Mouse (Mus musculus) A20 (cell line): ENCODE measurements around the gene 3110021N24Rik.
"Not testable (repeated sequence)": the region's sequence is repeated elsewhere in the genome, so short reads cannot be mapped to it uniquely, and the experiment has no call there.

Experiments
- DNase-seq: peaks from one replicate; pipeline ENCODE4 v3.0.0-alpha.2; 2011; ENCODE audit warnings: low read depth, low spot score

Gene 3110021N24Rik

GRCm38 (mm10) chr4:108719349-108719748 is at the start of gene 3110021N24Rik:
3110021N24Rik (plus strand) TSS chr4:108719649.
- DNase-seq: no peak

- no peak for DNase-seq
Observed at GRCm38 (mm10) chr4:108686156-108686555, 33.3 kb upstream of the 3110021N24Rik start.

- not testable (repeated sequence) for DNase-seq
Observed at GRCm38 (mm10) chr4:108687098-108687497, 32.4 kb upstream of the 3110021N24Rik start.

- peak; percentile 45 for DNase-seq
Observed at GRCm38 (mm10) chr4:108690479-108690878, 29.0 kb upstream of the 3110021N24Rik start.

- no peak for DNase-seq
Observed at GRCm38 (mm10) chr4:108691469-108691868, 28.0 kb upstream of the 3110021N24Rik start.

GRCm38 (mm10) chr4:108696934-108697333 is 22.5 kb upstream of the 3110021N24Rik start:
- DNase-seq: peak; percentile 64

- no peak for DNase-seq
Observed at GRCm38 (mm10) chr4:108708209-108708608, 11.2 kb upstream of the 3110021N24Rik start.

GRCm38 (mm10) chr4:108721245-108721784 is 1.9 kb downstream of the 3110021N24Rik start:
- DNase-seq: peak; percentile 10

- no peak for DNase-seq
Observed at GRCm38 (mm10) chr4:108724102-108724501, 4.7 kb downstream of the 3110021N24Rik start.

GRCm38 (mm10) chr4:108730450-108730849 is 11.0 kb downstream of the 3110021N24Rik start:
- DNase-seq: no peak

GRCm38 (mm10) chr4:108731582-108731981 is 12.1 kb downstream of the 3110021N24Rik start:
- no peak for DNase-seq

GRCm38 (mm10) chr4:108746160-108746873 is 26.9 kb downstream of the 3110021N24Rik start:
- no peak for DNase-seq

GRCm38 (mm10) chr4:108759583-108759982 is 40.1 kb downstream of the 3110021N24Rik start:
- DNase-seq: no peak

- DNase-seq: no peak
Observed at GRCm38 (mm10) chr4:108768527-108768926, 49.1 kb downstream of the 3110021N24Rik start.

GRCm38 (mm10) chr4:108779763-108780056 is 60.3 kb downstream of the 3110021N24Rik start:
- no peak for DNase-seq

- DNase-seq: no peak
Observed at GRCm38 (mm10) chr4:108780057-108780863, 60.8 kb downstream of the 3110021N24Rik start, which contains the start of gene Zfyve9. Zfyve9 (minus strand) TSS chr4:108780798.

GRCm38 (mm10) chr4:108780864-108781205 is 61.4 kb downstream of the 3110021N24Rik start:
- DNase-seq: no peak

- no peak for DNase-seq
Observed at GRCm38 (mm10) chr4:108781596-108781995, 62.1 kb downstream of the 3110021N24Rik start.

GRCm38 (mm10) chr4:108782421-108783085 is 63.1 kb downstream of the 3110021N24Rik start:
- DNase-seq: no peak

GRCm38 (mm10) chr4:108789258-108789936 is 69.9 kb downstream of the 3110021N24Rik start:
- no peak for DNase-seq

- peak; percentile 51 for DNase-seq
Observed at GRCm38 (mm10) chr4:108790507-108790906, 71.1 kb downstream of the 3110021N24Rik start.
